Mouse (Mus musculus) limb, embryonic 11.5 days (tissue): ENCODE data around the gene Nme7. TPM values are rescaled to one million over a fixed set of nuclear protein-coding genes. Genes with fewer than 3 reads are reported as not detected.

Source experiments
- ATAC-seq: fragments of 200-750 bp; cut with Nextera tagmentation; 2 replicates; pipeline ENCODE4 v1.8.0; 2017; ENCODE audit warnings: low read depth; ENCODE audit not compliant: insufficient number of reproducible peaks, low FRiP score, low TSS enrichment
- DNase-seq: peaks from one replicate; pipeline ENCODE4 v3.0.0-alpha.2; 2015; ENCODE audit warnings: low spot score
- H3K27ac ChIP-seq: fragments of 300-500 bp; sonication (generic); replicated peaks from 2 replicates; pipeline ENCODE4 v1.5.1; 2014; ENCODE audit warnings: low read depth, mild to moderate bottlenecking, low read length
- H3K27me3 ChIP-seq: fragments of 300-500 bp; sonication (generic); 2 replicates; pipeline ENCODE4 v1.6.1; 2014; ENCODE audit warnings: mild to moderate bottlenecking, low read length, mixed read lengths; ENCODE audit not compliant: control insufficient read depth, insufficient read depth
- H3K36me3 ChIP-seq: fragments of 300-500 bp; sonication (generic); 2 replicates; pipeline ENCODE4 v1.6.1; 2014; ENCODE audit warnings: mild to moderate bottlenecking, low read length, moderate library complexity, mixed read lengths; ENCODE audit not compliant: control insufficient read depth, insufficient read depth
- H3K4me1 ChIP-seq: fragments of 300-500 bp; sonication (generic); 2 replicates; pipeline ENCODE4 v1.6.1; 2014; ENCODE audit warnings: low read length, mixed read lengths; ENCODE audit not compliant: control insufficient read depth, insufficient read depth
- H3K4me2 ChIP-seq: fragments of 300-500 bp; sonication (generic); 2 replicates; pipeline ENCODE4 v1.6.1; 2014; ENCODE audit warnings: low read depth, mild to moderate bottlenecking, moderate library complexity; ENCODE audit not compliant: severe bottlenecking
- H3K4me3 ChIP-seq: fragments of 300-500 bp; sonication (generic); 2 replicates; pipeline ENCODE4 v1.5.1; 2014; ENCODE audit warnings: low read depth, low read length
- H3K9ac ChIP-seq: fragments of 300-500 bp; sonication (generic); 2 replicates; pipeline ENCODE4 v1.6.1; 2014; ENCODE audit warnings: mild to moderate bottlenecking, low read length
- H3K9me3 ChIP-seq: fragments of 300-500 bp; sonication (generic); 2 replicates; pipeline ENCODE4 v1.6.1; 2016; ENCODE audit warnings: low read length; ENCODE audit not compliant: control insufficient read depth
- WGBS: fragments of 180-500 bp; shearing (Covaris S2); extraction: QIAGEN DNeasy Blood & Tissue Kit; methylation state at CpG from one replicate; pipeline ENCODE4 v1.1.7; 2014; 5-methylcytosine and 5-hydroxymethylcytosine counted together
- polyA plus RNA-seq: library from polyadenylated mRNA; unstranded; fragments of >200 nt; fragmentation: Nextera tagmentation; extraction: Ambion mirVana; gene quantifications from 2 replicates; pipeline ENCODE4 v1.2.1, GENCODE M21; 2014

Gene Nme7
- polyA plus RNA-seq, 1 experiment from 2014 or later: 46.8 TPM

DNA sequence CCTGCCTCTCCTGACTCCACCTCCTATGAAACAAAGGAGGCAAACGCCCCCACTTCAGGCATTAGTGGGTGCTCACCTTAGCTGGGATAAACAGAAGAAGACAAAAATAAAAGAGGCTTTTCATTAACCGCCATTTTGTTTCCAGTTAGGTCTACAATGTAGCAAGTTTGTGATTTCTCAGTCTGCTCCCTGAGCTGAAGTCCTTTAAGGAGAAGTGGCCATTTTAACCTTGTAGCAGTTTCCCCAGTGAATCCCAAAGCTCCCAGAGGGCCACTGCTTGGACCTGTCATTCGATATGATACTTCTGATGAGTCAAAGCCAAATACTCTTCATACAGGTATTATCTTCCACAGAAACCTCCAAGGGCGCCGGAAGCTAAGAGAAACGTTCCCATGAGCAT, 143.6 kb downstream of the Nme7 start:
- no peak for DNase-seq
- H3K4me3 ChIP-seq: no peak overlapping the region
- H3K4me1 ChIP-seq: no peaks in the 10 kb centered on the region
- H3K27me3 ChIP-seq: no peaks in the 10 kb centered on the region
- H3K27ac ChIP-seq: no peak overlapping the region
- H3K9ac ChIP-seq: no peak overlapping the region
- H3K9me3 ChIP-seq: no peaks in the 10 kb centered on the region
- H3K36me3 ChIP-seq: no peaks in the 10 kb centered on the region
- 91% methylated on average over 6 of the region's 6 CpGs for WGBS
- no peak for ATAC-seq
- H3K4me2 ChIP-seq: no peak overlapping the region

DNA sequence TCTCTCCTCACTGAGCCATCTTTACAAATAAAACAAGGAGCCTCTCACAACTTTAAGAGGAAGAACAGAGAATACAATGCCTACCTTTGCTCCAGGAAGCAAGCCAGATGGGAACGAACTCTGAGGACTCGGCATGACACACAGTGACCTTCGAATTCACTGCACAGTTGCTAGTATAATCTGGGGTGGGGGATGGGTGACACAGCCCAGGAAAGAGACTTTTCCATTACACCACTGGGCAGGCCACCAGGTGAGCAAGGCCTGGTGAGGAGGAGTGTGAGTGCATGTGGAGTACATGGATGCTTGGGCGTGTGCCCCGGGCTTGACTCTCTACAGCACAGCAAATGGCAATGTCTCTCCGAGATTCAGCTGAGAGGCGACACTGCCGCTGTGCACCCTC, 145.7 kb downstream of the Nme7 start:
- Histone ChIP-seq H3K4me3 (no peak overlapping the region), H3K36me3 (no peaks in the 10 kb centered on the region), H3K27me3 (no peaks in the 10 kb centered on the region), H3K9me3 (no peaks in the 10 kb centered on the region), H3K9ac (no peak overlapping the region), H3K4me2 (no peak overlapping the region), H3K27ac (no peak overlapping the region), H3K4me1 (0 out of 2 replicates have a peak, but pooled peaks cover 2% of the 10 kb centered on the region)
- ATAC-seq: no peak
- WGBS: 86% methylated on average over 8 of the region's 8 CpGs
- no peak for DNase-seq

GRCm38 (mm10) chr1:164450231-164450630, 146.3 kb downstream of the Nme7 start:
- Histone ChIP-seq H3K27me3 (no peaks in the 10 kb centered on the region), H3K27ac (no peak overlapping the region), H3K4me3 (no peak overlapping the region), H3K9ac (no peak overlapping the region), H3K4me1 (0 out of 2 replicates have a peak, but pooled peaks cover 7% of the 10 kb centered on the region), H3K36me3 (no peaks in the 10 kb centered on the region), H3K4me2 (no peak overlapping the region), H3K9me3 (no peaks in the 10 kb centered on the region)
- 86% methylated on average over 4 of the region's 4 CpGs for WGBS
- no peak for DNase-seq
- no peak for ATAC-seq

DNA sequence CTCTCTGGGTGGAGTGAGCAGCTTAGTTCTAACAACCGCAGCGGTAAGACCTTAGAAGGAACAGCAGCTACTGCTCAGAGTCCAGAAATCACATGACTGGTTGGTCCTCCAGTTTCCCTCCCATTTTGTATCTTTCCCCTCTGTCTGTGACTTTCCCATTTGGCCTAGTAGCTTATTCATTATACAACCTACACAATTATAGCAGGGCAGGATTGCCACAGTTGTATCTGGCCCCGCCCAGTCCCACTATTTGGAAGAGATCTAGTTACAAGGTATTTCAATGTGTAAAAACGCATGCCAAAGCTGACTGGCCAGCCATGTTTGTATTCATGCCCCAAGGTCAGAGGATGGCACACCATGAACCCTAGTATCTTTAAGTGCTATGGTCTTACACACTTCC, 146.7 kb downstream of the Nme7 start:
- H3K27ac ChIP-seq: no peak overlapping the region
- no peak for DNase-seq
- no peak overlapping the region for H3K9ac ChIP-seq
- no peak overlapping the region for H3K4me3 ChIP-seq
- no peak for ATAC-seq
- H3K4me2 ChIP-seq: no peak overlapping the region
- no peaks in the 10 kb centered on the region for H3K36me3 ChIP-seq
- 0 out of 2 replicates have a peak, but pooled peaks cover 7% of the 10 kb centered on the region for H3K4me1 ChIP-seq
- no peaks in the 10 kb centered on the region for H3K27me3 ChIP-seq
- H3K9me3 ChIP-seq: no peaks in the 10 kb centered on the region
- 86% methylated on average over 4 of the region's 4 CpGs for WGBS

- H3K4me1 ChIP-seq: 0 out of 2 replicates have a peak, but pooled peaks cover 7% of the 10 kb centered on the region
These were observed 147.4 kb downstream of the Nme7 start for GRCm38 (mm10) chr1:164451346-164451745.

DNA sequence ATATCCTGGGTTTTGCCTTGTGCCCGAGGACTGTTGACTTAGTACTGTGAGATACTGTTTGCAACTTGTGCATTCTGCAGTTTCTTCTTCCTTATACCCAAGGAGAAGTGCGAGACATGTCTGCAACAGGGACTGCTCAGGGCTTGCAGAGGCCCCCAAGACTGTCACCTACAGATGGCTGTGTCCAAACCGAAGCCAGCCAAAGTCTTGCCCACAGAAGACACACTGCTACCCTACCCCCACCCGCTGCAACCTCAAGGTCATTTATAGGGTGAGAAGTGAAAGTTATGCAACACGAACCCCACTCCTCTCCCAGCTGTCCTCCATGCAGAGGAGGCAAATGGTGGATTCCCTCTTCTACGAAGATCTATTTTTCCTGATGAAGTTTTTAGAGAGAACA, 148.7 kb downstream of the Nme7 start:
- 84% methylated on average over 6 of the region's 6 CpGs for WGBS
- Histone ChIP-seq H3K27ac (no peak overlapping the region), H3K36me3 (no peaks in the 10 kb centered on the region), H3K9me3 (no peaks in the 10 kb centered on the region), H3K4me2 (no peak overlapping the region), H3K27me3 (peaks cover 16% of the 10 kb centered on the region), H3K9ac (no peak overlapping the region), H3K4me1 (peaks cover 10% of the 10 kb centered on the region; the same call in 1 of the 2 replicates), H3K4me3 (no peak overlapping the region)
- no peak for ATAC-seq
- DNase-seq: no peak

More at GRCm38 (mm10) chr1:164451346-164451745, 147.4 kb downstream of the Nme7 start:
- WGBS: 85% methylated on average over 5 of the region's 5 CpGs
- DNase-seq: no peak
- H3K9ac ChIP-seq: no peak overlapping the region
- H3K36me3 ChIP-seq: no peaks in the 10 kb centered on the region
- H3K9me3 ChIP-seq: no peaks in the 10 kb centered on the region
- ATAC-seq: no peak
- H3K4me3 ChIP-seq: no peak overlapping the region
- H3K27me3 ChIP-seq: peaks cover 6% of the 10 kb centered on the region; the same call in 1 of the 2 replicates
- H3K4me2 ChIP-seq: no peak overlapping the region
- H3K27ac ChIP-seq: no peak overlapping the region

DNA sequence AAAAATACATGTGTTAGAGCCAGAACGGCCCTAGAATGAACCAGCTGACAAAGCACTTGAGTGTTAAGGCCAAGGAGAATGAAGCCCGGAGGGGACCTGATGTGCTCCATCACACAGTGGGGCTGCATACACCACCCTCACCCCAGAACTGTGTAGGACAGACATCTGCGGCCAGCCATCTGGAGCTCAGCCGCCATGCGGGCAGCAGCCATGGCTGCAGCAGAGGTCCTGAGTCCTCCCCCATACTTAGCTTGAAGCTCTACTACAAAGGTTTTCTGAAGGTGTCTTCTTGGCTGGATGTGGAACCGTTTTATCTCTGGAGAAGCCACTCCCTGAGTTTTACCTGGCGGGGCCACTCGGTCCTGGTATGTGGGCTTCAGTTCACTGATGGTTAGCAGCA, 149.2 kb downstream of the Nme7 start:
- DNase-seq: no peak
- no peak overlapping the region for H3K9ac ChIP-seq
- no peak for ATAC-seq
- no peaks in the 10 kb centered on the region for H3K9me3 ChIP-seq
- peaks cover 16% of the 10 kb centered on the region for H3K27me3 ChIP-seq
- peaks cover 10% of the 10 kb centered on the region; the same call in 1 of the 2 replicates for H3K4me1 ChIP-seq
- no peak overlapping the region for H3K4me3 ChIP-seq
- WGBS: 90% methylated on average over 8 of the region's 8 CpGs
- no peak overlapping the region for H3K27ac ChIP-seq
- no peak overlapping the region for H3K4me2 ChIP-seq
- H3K36me3 ChIP-seq: no peaks in the 10 kb centered on the region

DNA sequence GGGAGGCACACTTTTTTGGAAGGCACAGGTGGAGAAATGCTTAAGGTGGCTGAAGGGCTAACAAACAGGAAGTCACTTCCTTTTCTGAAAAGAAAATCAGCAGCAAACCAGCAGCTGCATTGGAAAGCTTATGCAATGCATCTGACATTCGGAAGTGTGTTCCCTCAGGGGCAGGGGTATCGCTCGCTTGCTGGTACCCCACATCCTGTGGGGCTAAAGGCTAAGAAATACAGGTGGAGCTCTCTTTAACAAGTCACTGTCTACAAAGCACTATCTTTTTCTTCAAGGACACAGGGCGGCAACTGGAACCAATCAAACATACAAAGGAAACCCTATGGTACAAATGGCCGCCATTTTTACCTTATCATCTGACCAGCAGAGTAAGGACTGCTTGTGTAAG, 149.8 kb downstream of the Nme7 start:
- ATAC-seq (no peak), DNase-seq (no peak)
- Histone ChIP-seq H3K4me1 (peaks cover 10% of the 10 kb centered on the region; the same call in 1 of the 2 replicates), H3K36me3 (no peaks in the 10 kb centered on the region), H3K9ac (no peak overlapping the region), H3K27ac (no peak overlapping the region), H3K27me3 (peaks cover 21% of the 10 kb centered on the region), H3K9me3 (no peaks in the 10 kb centered on the region), H3K4me3 (no peak overlapping the region), H3K4me2 (no peak overlapping the region)
- 87% methylated on average over 5 of the region's 5 CpGs for WGBS
